Mouse (Mus musculus) gastrocnemius, postnatal 14 days (tissue): ENCODE data around the gene Oard1. TPM values are rescaled to one million over a fixed set of nuclear protein-coding genes. Genes with fewer than 3 reads are reported as not detected.
A peak's percentile ranks its signal among the peaks of the same experiment; 100 is the strongest.

Experiments
- DNase-seq: peaks from one replicate; pipeline ENCODE4 v3.0.0; 2021; ENCODE audit warnings: mixed read lengths
- intact Hi-C: fragments of 180-260 bp; cut with DNase I; formaldehyde crosslinking; loops from one replicate; pipeline ENCODE4 v1.15.1; 2025; ENCODE audit warnings: low total_unique reads
- total RNA-seq, 2 experiments: library from RNA; stranded (reverse); gene quantifications; 2 replicates each; pipeline ENCODE4 v1.2.3; 2021

Oard1 gene
- total RNA-seq, 2 experiments from 2014 or later: 7.4 to 8.3 TPM

DNA sequence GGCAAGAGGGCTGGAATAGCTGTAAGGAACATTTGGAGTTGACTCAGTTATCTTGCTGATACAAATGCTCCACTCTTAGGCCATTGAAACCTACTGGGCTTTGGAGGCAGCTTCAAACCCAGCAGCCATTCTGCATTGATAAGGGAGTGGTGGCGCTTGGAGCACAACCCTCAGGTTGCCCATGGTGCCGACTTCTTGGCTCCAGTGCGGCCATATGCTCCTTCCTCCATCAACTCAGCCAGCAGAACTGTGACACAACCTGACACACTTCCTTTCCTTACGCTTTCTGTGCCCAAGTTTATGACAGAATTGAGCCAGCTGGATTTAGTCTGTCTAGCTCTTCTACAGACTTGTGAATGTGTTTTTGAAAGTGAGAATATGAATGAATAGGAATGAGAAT is 2.7 kb upstream of the Oard1 start:
- intact Hi-C loops: no loop called here
- no peak for DNase-seq

DNA sequence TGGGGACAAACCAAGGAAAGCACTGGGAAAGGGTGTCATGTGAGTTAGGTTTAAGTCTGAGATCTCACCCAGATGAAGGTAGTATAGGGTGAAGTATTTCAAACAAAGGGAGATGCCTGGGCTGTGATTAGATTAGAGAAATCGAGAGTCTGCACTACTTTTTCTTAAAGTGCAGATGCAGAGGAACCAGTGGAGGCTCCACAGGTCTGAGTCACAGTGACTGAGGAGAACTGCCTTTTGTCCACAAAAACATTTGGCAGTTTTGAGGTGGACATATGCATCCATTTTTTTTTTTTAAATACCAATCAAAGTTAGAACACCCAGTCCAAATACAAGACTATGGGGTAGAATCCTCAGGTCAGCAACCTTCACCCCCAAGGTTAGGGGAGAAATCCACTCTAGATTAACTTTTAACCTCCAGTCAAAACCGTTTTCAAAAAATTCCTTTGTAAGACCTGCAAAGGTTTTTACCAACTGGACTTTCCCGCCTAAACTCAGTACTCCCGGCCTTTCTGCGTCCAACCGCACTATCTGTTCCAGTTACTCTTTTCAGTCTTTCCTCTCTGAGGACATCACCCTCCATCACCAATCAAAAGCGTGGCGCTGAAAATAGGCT is 1.8 kb upstream of the Oard1 start:
- DNase-seq: no peak
- intact Hi-C loops: no loop called here

DNA sequence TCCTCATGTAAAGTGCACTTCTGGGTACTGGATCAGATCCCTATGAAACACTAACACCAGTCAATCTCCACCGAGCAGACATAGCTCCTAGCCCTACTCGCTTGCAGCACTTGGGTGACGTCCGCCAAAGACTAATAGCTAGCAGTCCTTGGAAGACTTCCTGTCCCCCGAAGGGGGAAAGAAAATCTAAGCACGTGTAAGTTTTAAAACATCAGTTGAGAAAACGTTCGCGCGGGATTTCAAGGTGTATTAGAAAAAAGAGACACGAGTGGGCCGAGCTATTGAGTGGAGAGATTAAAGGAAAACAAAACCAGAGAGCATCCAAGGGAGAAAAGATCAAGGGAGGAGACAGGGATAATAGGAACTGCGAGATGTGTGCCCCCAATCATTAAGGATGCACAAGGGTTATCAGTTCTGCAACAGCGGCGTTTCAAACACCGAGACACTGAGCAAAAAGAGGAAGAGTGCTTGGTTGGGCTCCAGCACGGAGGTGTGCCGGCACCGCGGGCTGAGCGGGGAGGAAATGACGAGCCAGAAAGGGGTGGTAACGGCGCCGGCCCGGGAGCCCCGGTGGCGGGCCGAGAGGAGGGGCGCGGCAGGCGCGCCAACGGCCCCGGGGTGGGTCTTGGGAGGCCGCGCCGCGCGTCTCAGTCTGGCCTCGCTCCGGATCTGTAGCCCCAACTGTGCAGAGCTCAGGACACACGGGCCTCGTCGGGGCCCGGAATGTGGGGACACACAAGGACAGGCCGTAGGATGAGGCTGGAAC is 1.1 kb upstream of the Oard1 start:
- DNase-seq: peak; percentile 77
- intact Hi-C loops: no loop called here

DNA sequence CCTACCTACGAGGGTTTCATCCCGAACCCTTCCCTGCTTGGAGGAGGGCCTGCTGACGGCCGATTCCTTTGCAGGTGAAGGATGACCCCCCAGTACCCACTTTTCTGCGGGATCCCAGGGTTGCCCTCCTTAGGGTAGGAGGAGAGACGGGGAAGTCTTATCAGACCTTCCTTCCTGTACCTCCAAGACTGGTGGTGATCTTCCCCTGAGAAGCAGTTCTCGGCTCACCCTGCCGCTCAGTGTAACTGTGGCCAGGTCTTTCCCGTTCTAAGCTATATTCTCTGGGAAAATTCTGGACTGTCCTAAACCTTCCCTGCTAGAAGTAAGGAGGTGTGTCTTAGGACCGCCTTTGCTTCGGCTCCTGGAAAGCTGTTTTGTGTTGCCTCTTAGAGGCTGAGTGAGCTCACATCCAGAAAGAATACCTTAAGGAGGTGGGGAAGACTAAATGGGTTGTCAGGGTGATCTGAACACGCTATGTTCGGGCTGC is 528 bp downstream of the Oard1 start:
- no peak for DNase-seq
- intact Hi-C loops: no loop called here

- DNase-seq: no peak
- intact Hi-C loops: no loop called here
Observed at GRCm38 (mm10) chr17:48411241-48411640, 1.4 kb downstream of the Oard1 start.

DNA sequence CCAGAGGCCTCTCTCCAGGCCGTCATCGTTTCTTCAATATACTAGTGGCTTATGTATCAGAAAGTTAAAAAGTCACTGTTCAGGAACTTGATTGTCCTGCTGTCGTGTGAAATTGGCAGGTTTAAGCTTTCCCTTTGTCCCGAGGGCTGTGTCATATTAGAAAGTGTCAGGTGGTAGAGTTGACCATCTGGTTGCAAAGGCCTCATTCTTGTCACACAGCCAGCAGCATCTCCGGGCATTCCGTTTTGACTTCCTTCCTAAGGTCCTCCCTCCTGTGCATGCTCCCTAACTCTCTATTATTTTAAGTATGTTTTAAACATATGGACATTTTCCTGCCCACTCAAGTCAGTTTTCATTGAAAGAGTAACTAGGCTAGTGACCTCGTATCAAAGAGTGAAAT is 6.2 kb downstream of the Oard1 start:
- DNase-seq: no peak
- intact Hi-C loops: loop anchor here (2.0 kb wide), 1 partner anchor 185 kb away; no protein-coding TSS in a partner anchor

DNA sequence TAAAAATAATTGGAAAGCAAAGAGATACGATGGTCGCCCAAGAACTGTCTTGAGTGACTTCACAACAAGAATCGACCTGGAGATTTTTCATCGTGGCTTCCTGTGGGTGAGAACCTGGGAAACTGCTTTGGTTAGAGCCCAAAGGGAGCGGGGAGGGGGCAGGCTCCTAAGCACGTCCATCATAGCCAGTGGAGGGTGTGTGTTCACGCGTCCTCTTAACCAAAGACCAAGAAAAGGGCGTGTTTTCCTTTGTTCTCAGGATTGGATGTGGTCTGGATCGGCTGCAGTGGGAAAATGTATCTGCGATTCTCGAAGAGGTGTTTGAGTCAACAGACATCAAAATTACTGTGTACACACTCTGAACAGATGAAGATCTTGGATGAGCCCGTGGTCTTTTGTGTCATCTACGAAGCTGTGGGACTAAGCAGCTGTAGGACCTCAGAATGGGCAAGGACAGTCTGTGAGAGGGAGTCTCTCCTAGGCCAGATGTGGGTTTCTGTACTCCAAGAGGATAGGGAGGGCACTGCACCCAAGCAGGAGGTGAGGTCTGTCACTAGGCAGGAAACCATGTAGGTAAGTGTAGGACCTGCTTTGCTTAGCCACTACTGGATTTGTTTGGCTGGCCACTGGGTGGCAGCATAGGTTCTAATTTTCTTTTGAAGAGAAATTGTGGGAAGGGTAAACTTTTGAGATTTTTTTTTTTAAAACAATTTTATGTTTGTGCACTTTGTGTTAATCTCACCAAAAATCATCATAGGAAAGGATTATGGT is 6.8 kb downstream of the Oard1 start:
- DNase-seq: peak; percentile 50
- intact Hi-C loops: loop anchor here (2.0 kb wide), 1 partner anchor 184 kb away; no protein-coding TSS in a partner anchor

GRCm38 (mm10) chr17:48417521-48417920 is 7.7 kb downstream of the Oard1 start:
- intact Hi-C loops: loop anchor here (2.0 kb wide), 1 partner anchor 183 kb away; no protein-coding TSS in a partner anchor
- DNase-seq: no peak

DNA sequence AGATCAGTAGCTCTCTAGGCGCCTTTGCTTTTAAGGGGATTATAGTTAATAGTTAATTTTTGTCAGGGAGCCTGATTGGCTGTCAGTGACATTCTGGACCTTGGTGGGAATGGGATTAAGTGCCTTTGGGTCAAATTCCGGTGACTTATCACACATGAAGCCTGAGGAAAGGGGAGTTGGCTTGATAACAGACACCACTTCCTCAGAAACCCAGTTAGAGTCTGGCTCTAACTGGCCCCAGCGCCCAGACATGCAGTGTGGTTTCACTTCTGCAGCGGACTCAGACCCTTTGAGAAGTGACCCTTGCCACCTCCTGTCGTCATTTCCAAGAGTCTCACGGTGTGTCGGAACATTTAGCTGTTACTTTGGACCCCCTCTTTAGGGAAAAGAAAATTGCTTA is 8.4 kb downstream of the Oard1 start:
- intact Hi-C loops: no loop called here
- DNase-seq: no peak

DNA sequence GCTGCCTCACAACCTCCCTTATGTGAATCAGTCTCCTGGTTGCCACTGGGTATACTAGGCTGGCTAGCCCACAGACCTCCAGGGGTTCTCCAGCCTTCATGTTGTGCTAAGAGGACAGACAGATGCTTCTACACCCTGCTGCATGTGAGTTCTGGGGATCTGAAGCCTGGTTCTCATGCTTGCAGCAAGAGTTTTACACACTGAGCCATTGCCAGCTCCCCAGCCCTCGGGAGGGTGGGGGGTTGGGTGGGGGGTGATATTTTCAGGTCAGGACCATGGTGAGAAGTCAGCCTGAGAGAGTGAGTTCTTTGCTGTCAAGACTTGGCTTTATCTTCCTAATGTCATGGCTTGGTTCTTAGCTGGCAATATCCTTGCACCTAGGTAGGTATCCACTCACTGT is 9.0 kb downstream of the Oard1 start:
- intact Hi-C loops: no loop called here
- DNase-seq: no peak

DNA sequence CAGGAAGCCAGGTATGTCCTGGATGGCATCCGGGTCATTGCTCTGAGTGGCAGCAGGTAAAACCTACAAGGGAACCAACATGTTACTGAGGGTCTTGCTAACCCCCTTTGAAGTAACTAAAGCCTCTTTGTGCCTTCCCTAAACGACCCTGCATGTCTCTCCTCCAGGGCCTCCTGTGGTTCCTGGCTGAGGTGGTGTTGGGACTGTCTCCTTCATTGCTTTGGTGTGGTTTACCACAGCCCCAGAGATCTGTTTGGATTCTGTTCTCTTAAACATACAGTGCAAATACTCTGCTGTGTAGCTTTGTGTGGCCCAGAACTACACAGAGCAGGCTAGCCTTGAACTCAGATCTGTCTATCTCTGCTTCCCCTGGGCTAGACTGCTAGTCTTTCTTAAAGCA is 9.8 kb downstream of the Oard1 start:
- DNase-seq: no peak
- intact Hi-C loops: no loop called here

GRCm38 (mm10) chr17:48424237-48424636 is 14.4 kb downstream of the Oard1 start:
- intact Hi-C loops: no loop called here
- DNase-seq: no peak

- DNase-seq: no peak
- intact Hi-C loops: no loop called here
Observed at GRCm38 (mm10) chr17:48425823-48426612, 16.2 kb downstream of the Oard1 start.

DNA sequence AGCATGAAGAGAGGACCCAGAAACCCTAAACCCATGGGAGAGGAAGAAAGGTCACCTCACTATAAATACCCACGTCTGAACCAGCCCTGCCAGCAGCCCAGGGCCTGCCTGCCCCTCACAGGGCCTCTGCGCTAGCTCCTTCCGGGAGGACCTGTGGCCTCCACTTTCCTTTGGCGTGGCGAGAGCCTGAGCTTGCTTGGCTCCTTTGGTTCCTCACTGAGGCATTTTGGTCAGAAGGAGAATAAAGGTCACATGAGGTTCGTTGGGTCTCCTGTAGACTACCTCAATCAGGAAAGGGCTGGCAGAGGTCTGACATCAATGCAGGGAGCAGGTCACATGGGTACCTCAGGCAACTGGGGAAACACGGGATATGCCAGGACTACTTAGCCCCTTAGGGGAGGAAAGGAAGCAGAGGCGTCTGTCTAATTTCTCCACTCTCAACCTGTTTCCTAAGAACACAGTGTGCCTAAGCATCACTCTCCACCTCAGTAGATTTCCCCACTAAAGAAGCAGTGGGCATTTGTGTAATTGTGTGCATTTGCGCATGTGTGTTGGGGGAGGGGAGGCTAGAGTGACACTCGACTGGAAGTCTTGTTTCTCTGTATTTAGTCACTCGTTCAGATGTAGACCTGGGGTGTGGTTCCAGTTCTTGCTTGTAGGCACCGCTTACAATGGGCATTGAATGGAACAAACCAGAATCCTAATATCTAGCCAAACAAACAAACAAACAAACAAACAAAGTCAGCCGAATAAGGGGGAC is 17.4 kb downstream of the Oard1 start:
- intact Hi-C loops: no loop called here
- peak; percentile 54 for DNase-seq

GRCm38 (mm10) chr17:48427852-48428530 is 18.2 kb downstream of the Oard1 start:
- intact Hi-C loops: no loop called here
- no peak for DNase-seq

DNA sequence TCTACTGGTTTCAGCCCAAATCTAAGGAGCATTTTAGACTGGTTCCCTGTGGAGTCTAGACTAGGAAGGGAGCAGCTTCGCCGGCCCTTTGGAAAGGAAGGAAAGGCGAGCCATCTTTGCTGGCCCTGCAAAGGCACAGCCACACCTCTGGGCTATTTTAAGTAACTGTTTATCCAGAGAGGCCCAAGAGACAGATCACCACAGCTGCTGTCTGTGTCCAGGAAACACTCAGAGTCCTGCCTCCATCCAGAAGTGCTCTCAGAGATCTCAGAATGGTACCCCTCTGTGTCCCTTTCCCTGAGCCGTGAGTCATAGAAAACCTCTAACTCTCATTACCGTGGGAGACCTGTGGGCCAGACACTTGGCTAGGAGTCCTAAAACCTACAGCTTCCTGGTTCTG is 20.6 kb downstream of the Oard1 start:
- no peak for DNase-seq
- intact Hi-C loops: no loop called here

GRCm38 (mm10) chr17:48431054-48431453 is 21.2 kb downstream of the Oard1 start:
- no peak for DNase-seq
- intact Hi-C loops: no loop called here
